Mouse (Mus musculus) liver, adult 2 months (tissue): ENCODE measurements around the gene Plce1. TPM values are rescaled to one million over a fixed set of nuclear protein-coding genes. Genes with fewer than 3 reads are reported as not detected.
A peak's percentile ranks its signal among the peaks of the same experiment; 100 is the strongest.

ENCODE experiments used
- DNase-seq: peaks from one replicate; pipeline ENCODE4 v3.0.0-alpha.2; 2011; ENCODE audit warnings: low read depth, low spot score; ENCODE audit errors: extremely low read depth
- H3K27ac ChIP-seq: fragments of 200-500 bp; replicated peaks from 2 replicates; pipeline ENCODE4 v1.5.1; 2012; ENCODE audit warnings: low read depth, mild to moderate bottlenecking, control low read depth, inconsistent platforms, low read length; ENCODE audit not compliant: insufficient read depth
- H3K27me3 ChIP-seq: fragments of 200-500 bp; 2 replicates; pipeline ENCODE4 v1.6.1; 2012; ENCODE audit warnings: mild to moderate bottlenecking, moderate library complexity, low read length, inconsistent platforms; ENCODE audit not compliant: control insufficient read depth, insufficient read depth
- H3K36me3 ChIP-seq: fragments of 200-500 bp; 2 replicates; pipeline ENCODE4 v1.6.1; 2012; ENCODE audit warnings: low read length, inconsistent platforms; ENCODE audit not compliant: control insufficient read depth, insufficient read depth
- H3K4me1 ChIP-seq: fragments of 200-500 bp; 2 replicates; pipeline ENCODE4 v1.6.1; 2011; ENCODE audit warnings: low read length; ENCODE audit not compliant: control insufficient read depth, insufficient read depth
- H3K4me3 ChIP-seq: fragments of 200-500 bp; 2 replicates; pipeline ENCODE4 v1.5.1; 2011; ENCODE audit warnings: low read depth, mild to moderate bottlenecking, control low read depth, low read length, moderate library complexity; ENCODE audit not compliant: insufficient read depth
- H3K79me2 ChIP-seq: fragments of 200-500 bp; 2 replicates; pipeline ENCODE4 v1.6.1; 2012; ENCODE audit warnings: inconsistent platforms, mild to moderate bottlenecking, low read length, moderate library complexity; ENCODE audit not compliant: control insufficient read depth, insufficient read depth
- H3K9ac ChIP-seq: fragments of 200-500 bp; 2 replicates; pipeline ENCODE4 v1.6.1; 2012; ENCODE audit warnings: low read depth, mild to moderate bottlenecking, control low read depth, inconsistent platforms, low read length
- CTCF ChIP-seq: fragments of 200-500 bp; IDR thresholded peaks from 2 replicates; pipeline ENCODE4 v1.5.1; 2011; ENCODE audit warnings: low read depth, low read length, control low read depth
- POLR2A ChIP-seq: fragments of 200-500 bp; IDR thresholded peaks from 2 replicates; pipeline ENCODE4 v1.6.1; 2011; ENCODE audit warnings: low read length, control low read depth; ENCODE audit not compliant: insufficient read depth; ENCODE audit errors: extremely low read depth
- WGBS: fragments of 180-500 bp; shearing (Covaris S2); methylation state at CpG from one replicate; pipeline ENCODE4 v1.1.7; 2018; 5-methylcytosine and 5-hydroxymethylcytosine counted together
- polyA plus RNA-seq: library from polyadenylated mRNA; depleted of rRNA; stranded (reverse); fragments of >200 nt; gene quantifications from 2 replicates; pipeline ENCODE4 v1.2.3, GENCODE M21; 2012
- total RNA-seq: library from RNA; depleted of rRNA; stranded (reverse); fragments of >200 nt; gene quantifications from 2 replicates; pipeline ENCODE4 v1.2.3, GENCODE M21; 2014

Gene Plce1
- total and polyA plus RNA-seq, 2 experiments: 1.9 to 8.6 TPM

DNA sequence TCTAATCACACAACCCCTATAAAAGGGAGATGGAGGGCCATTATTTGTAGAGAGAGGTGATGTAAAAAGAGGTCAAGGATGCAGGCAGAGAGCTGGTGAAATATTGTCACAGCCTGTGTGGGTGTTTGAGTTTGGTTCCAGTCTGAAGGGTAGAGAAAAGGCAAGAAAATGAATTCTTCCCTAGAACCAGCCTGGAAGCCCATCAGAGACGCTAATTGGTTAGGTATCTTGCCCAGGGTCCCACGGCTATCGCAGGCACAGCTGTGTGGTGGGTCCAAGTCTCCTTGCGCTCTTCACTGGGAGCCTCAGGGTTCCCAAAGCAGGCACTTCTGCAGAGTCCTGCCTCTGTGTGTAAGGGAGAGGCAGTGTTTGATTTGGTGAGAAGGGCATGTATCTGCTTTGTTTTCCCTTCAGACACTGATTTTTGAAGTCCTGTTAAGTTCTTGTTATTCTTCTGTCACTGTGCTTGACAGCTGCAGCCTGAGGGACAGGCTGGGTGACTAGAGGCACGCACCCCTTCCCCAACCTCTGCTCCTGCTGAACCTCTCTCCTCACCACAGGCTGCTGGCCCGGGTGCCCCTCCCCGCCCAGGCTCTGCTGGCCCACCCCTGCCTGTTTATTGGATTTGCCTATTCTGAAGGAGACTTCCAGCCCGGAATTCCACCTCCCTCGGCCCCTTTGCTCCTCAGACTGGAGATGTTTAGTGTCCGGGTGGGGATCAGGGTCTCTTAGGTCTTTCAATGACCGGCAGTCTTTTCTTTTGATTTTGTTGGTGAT, 5.1 kb downstream of the Plce1 start:
- Histone ChIP-seq H3K79me2 (peaks cover 4% of the 10 kb centered on the region; the same call in 1 of the 2 replicates), H3K36me3 (no peaks in the 10 kb centered on the region), H3K9ac (no peak overlapping the region), H3K27me3 (no peaks in the 10 kb centered on the region), H3K4me1 (peaks cover 7% of the 10 kb centered on the region), H3K27ac (no peak overlapping the region), H3K4me3 (no peak overlapping the region)
- TF ChIP-seq POLR2A: no peak
- TF ChIP-seq CTCF: no peak
- no peak for DNase-seq
- 54% methylated on average over 11 of the region's 11 CpGs for whole genome bisulfite sequencing

DNA sequence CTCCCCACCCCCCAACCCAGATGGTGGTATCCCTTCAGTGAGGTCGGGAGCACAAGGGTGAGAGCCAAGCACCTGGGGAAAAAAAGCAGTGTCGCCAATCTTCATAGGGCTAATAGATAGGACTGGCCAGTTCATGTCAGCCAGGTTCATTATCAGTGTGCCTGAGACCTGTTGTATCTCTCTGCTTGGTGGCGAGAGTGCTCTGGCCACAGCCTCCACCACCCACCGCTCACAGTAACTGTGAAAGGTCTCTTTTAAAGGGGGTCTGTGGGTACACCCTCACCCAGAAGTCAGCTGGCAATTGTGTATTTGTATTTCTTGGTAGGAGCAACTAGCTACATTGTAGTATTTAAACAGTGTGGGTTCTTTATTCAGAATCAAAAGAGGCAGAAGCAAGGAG, 6.6 kb downstream of the Plce1 start:
- Histone ChIP-seq H3K4me1 (peaks cover 2% of the 10 kb centered on the region), H3K27ac (no peak overlapping the region), H3K9ac (no peak overlapping the region), H3K79me2 (peaks cover 4% of the 10 kb centered on the region; the same call in 1 of the 2 replicates), H3K4me3 (no peak overlapping the region), H3K36me3 (no peaks in the 10 kb centered on the region), H3K27me3 (no peaks in the 10 kb centered on the region)
- WGBS: 47% methylated on average over 4 of the region's 4 CpGs
- TF ChIP-seq CTCF (no peak), POLR2A (no peak)
- DNase-seq: peak; percentile 39

DNA sequence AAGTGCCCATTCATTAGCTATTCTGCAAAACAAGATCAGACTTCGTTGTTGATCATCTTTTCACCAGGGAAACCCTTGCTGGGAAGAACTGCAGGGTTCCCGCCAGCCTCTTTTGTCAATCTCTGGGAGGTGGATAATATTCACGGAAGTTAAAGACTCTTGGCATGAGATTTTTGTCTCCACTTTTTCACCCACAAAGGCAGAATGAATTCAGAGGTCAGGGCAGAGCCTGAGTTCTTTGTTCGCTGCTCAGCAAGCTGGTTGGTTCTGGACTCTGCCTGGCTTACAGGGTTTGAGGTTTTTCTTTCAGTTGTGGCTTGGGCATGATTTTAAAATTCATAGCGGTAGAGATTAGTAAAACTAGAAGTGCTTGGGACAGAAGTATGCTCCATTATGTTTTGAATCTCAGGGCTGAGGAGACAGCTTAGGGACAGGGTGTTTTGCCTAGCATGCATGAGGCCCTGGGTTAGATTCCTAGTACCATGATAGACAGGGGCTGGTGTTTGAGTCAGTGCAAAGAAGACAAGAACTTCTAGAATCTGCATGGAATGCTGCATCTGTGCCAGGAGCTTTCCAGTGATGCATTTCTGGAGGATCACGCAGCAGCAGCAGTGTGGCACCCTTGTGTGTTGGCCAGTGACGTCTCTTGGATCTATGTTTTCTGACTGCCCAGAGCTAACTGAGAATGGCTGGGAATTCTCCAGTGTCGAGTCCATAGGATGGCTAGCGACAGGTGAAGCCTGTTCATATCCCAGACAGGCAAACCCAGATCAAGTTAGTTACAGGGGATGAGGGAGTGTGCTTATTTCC, 7.4 kb downstream of the Plce1 start:
- no peak overlapping the region for H3K9ac ChIP-seq
- peaks cover 2% of the 10 kb centered on the region for H3K4me1 ChIP-seq
- 83% methylated on average over 9 of the region's 9 CpGs for WGBS
- no peak overlapping the region for H3K4me3 ChIP-seq
- no peak for TF ChIP-seq POLR2A
- no peaks in the 10 kb centered on the region for H3K36me3 ChIP-seq
- no peak for DNase-seq
- H3K27ac ChIP-seq: no peak overlapping the region
- no peaks in the 10 kb centered on the region for H3K27me3 ChIP-seq
- peaks cover 4% of the 10 kb centered on the region; the same call in 1 of the 2 replicates for H3K79me2 ChIP-seq

DNA sequence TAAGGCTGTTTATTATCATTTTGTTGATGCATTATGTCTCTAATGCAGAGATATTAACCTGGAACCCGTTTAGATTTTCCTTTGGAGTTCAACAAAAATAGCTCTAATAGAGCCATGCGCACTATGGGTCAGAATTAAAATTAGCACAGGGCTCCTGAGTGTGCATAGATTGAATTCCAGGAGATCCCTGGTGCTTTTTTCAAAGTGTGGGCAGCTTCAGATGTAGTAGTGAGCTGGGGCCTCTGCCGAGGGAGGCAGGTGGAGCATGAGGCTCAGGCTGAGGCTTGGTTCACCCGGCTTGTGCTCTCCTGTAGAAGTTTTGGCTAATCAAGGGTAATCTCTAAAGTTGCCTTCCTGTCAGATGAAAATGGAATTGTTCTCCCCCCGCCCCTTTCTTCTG, 17.3 kb downstream of the Plce1 start:
- Histone ChIP-seq H3K27ac (no peak overlapping the region), H3K4me3 (no peak overlapping the region), H3K79me2 (no peaks in the 10 kb centered on the region; the same call in 1 of the 2 replicates), H3K27me3 (no peaks in the 10 kb centered on the region), H3K9ac (no peak overlapping the region), H3K36me3 (no peaks in the 10 kb centered on the region), H3K4me1 (0 out of 2 replicates have a peak, but pooled peaks cover 1% of the 10 kb centered on the region)
- whole genome bisulfite sequencing: 84% methylated on average over 5 of the region's 5 CpGs
- TF ChIP-seq POLR2A: no peak
- no peak for TF ChIP-seq CTCF
- DNase-seq: no peak

DNA sequence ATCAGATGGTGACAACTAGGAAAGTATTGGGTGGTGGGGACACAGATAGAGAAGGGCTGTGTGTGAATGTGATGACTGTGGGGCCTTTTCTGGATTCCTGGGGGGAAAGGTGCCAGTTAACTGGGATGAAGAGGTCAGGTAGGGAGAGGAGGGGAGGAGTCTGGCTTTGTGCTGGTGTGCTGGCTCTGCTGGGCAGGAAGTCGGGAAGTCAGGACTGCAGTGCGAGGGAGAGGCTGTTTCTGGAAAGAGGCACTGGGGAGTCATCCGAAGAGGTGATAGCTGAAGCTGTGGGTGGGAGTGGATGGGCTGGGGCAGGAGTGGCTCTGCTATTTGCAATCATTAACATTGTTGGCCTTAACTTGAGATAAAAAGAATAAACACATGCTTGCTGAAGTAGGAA, 23.7 kb downstream of the Plce1 start:
- Histone ChIP-seq H3K27ac (no peak overlapping the region), H3K79me2 (no peaks in the 10 kb centered on the region; the same call in 1 of the 2 replicates), H3K4me3 (no peak overlapping the region), H3K36me3 (no peaks in the 10 kb centered on the region), H3K9ac (no peak overlapping the region), H3K27me3 (no peaks in the 10 kb centered on the region), H3K4me1 (peaks cover 5% of the 10 kb centered on the region; the same call in 1 of the 2 replicates)
- 4% methylated on average over 3 of the region's 3 CpGs for WGBS
- DNase-seq: peak; percentile 50
- TF ChIP-seq CTCF: no peak
- TF ChIP-seq POLR2A: no peak
